Mouse (Mus musculus): ENCODE measurements at regions not wholly inside any gene's neighbourhood (a gene's known extent, or its start where the extent isn't known, plus 50 kb on each side); places are given as distances from the start of the nearest gene placed in this dataset.
A peak's percentile ranks its signal among the peaks of the same experiment; 100 is the strongest.
"Not testable (repeated sequence)": the region's sequence is repeated elsewhere in the genome, so short reads cannot be mapped to it uniquely, and the experiment has no call there.

DNA sequence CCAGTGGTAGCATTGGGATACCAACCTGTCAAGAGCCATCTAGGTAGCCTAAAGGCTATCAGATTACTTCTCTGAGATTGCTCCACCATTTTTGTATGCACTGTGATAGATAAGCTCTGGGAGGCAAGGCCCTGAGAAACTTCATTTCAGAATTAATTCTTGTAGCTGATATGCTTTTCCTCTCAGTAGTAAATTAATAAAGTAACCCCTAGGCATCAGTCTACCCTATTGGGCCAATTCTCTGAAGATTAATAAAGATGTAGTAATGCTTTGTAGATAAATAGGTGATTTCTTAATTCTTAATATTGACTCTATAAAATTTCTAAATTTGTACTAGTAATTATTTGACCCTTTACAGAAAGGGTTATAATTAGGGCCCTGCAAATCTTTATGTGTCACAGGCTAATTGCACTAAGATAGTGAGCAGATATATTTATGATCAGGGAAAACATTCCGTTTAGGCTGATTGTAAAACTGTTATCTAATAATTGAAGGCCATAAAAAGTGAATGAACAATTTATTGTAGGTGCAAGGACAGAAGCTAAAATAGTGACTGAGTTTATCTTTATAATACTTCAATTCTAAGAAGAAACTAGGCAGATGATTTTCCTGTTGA is 384.2 kb upstream of the 1700009N14Rik start:
- DNase-seq: no peak
- intact Hi-C loops (cut with DNase I): no loop called here

GRCm38 (mm10) chr4:39067260-39067876 is 382.7 kb upstream of the 1700009N14Rik start:
- intact Hi-C loops (cut with DNase I): no loop called here
- peak; percentile 23 to 42 for DNase-seq

GRCm38 (mm10) chr4:39071532-39071931 is 378.6 kb upstream of the 1700009N14Rik start:
- intact Hi-C loops (cut with DNase I): no loop called here
- DNase-seq: no peak

- intact Hi-C loops (cut with DNase I): no loop called here
- no peak for DNase-seq
Observed at GRCm38 (mm10) chr4:39088284-39088683, 361.8 kb upstream of the 1700009N14Rik start.

GRCm38 (mm10) chr4:39109184-39109583 is 340.9 kb upstream of the 1700009N14Rik start:
- DNase-seq: no peak
- intact Hi-C loops (cut with DNase I): no loop called here

DNA sequence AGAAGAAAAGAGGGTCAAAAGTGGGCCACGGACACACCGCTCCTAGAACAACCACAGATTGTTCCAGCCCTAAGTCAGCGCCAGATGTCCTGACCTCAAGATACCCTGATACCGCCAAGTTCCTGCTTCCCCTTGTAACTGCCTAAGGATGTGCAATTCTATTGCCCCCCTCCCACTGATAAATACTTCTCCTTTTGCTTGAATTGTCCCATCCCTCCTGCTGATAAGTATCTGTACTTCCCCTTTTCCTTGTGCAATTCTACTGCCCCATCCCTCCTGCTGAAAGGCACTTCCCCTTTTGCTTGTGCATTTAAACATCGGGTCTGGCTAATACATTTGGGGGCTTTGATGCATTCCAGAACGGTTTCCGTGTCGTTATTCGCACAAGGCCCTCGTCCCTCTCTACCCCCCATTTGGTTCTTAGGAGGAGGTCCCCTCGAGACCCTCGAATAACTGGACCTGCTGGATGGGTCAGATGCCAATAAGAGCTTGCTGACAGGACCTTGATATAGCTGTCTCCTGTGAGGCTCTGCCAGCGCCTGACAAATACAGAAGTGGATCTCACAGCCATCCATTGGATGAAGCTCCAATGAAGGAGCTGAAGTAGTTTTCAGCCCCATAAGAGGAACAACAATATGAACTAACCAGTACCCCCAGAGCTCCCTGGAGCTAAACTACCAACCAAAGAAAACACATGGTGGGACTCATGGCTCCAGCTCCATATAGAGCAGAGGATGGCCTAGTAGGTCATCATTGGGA is 336.7 kb upstream of the 1700009N14Rik start:
- intact Hi-C loops (cut with DNase I); DNase-seq: not testable (repeated sequence)

DNA sequence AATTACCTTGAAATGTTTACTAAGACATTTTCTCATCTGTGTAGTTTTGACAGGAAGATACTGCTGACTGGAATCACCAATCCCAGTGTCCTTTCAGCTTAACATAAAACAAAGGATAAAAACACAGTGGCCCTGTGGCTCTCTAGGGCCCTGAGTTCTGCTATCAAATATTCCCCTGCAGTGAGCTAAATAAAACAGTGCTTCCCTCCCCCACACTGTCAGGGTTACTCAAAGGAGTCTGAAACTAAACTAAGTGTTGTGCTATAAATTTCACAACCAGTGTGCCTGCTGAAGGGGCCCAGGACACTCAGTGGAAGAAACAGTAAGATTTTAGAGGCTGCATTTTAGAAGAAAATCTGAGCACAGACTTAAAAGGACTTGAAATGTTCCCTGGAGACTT is 324.6 kb upstream of the 1700009N14Rik start:
- intact Hi-C loops (cut with DNase I): no loop called here
- no peak for DNase-seq
